Mouse (Mus musculus): ENCODE results near the gene Sec61a2. TPM values are rescaled to one million over a fixed set of nuclear protein-coding genes. Genes with fewer than 3 reads are reported as not detected.

The Sec61a2 gene
- 3.5 and 6.9 TPM in 2 replicates for polyA plus RNA-seq (2012; rRNA removed)

GRCm38 (mm10) chr2:5894843-5895570 lies at the start of gene Sec61a2:
Sec61a2 (minus strand) TSS chr2:5895432.

GRCm38 (mm10) chr2:5942416-5943032 lies 47.3 kb upstream of the Sec61a2 start, which contains the start of gene Dhtkd1:
Dhtkd1 (minus strand) TSS chr2:5942792.

GRCm38 (mm10) chr2:5862834-5863233 lies 32.4 kb downstream of the Sec61a2 start, which contains the start of gene Gm13199:
Gm13199 (minus strand) TSS chr2:5862934.

GRCm38 (mm10) chr2:5844873-5845631 lies 50.2 kb downstream of the Sec61a2 start, which contains the start of the genes Nudt5 and Cdc123:
Nudt5 (plus strand) TSS chr2:5845019.
Cdc123 (minus strand) TSS chr2:5845164.

Other genes starting within 250 kb of the Sec61a2 start
- 1.9 and 3.5 TPM in 2 replicates for gene Camk1d, start 180.9 kb downstream of the Sec61a2 start, polyA plus RNA-seq (2012; rRNA removed)
- 2.4 and 2.6 TPM in 2 replicates for gene Nudt5, start 50.4 kb downstream of the Sec61a2 start, polyA plus RNA-seq (2012; rRNA removed)
- gene Cdc123, start 50.3 kb downstream of the Sec61a2 start, polyA plus RNA-seq (2012; rRNA removed) = 11.8 and 18.4 TPM in 2 replicates
- 0.51 and 1.7 TPM in 2 replicates for gene Gm13199, start 32.5 kb downstream of the Sec61a2 start, polyA plus RNA-seq (2012; rRNA removed)
- 0.31 and 0.35 TPM in 2 replicates for gene Dhtkd1, start 47.4 kb upstream of the Sec61a2 start, polyA plus RNA-seq (2012; rRNA removed)
- 0.28 and 0.32 TPM in 2 replicates for gene Upf2, start 56.0 kb upstream of the Sec61a2 start, polyA plus RNA-seq (2012; rRNA removed)
- gene Proser2, start 234.8 kb upstream of the Sec61a2 start, polyA plus RNA-seq (2012; rRNA removed) = 25.1 and 50.3 TPM in 2 replicates